Mouse (Mus musculus) hematopoietic stem cell, adult 5-6 weeks (primary cell): ENCODE measurements around the gene Cand1. TPM values are rescaled to one million over a fixed set of nuclear protein-coding genes. Genes with fewer than 3 reads are reported as not detected.

ENCODE experiments used
- ATAC-seq, 2 experiments: fragments of 125-278 bp in 1 of 2; replicated peaks in 1 of 2; 2 replicates each; pipeline ENCODE4 v1.8.0; 2016 to 2017; ENCODE audit warnings: inconsistent platforms in 2 of 2, mild to moderate bottlenecking in 2 of 2, moderate number of reproducible peaks in 2 of 2, low read depth in 1 of 2, moderate TSS enrichment in 1 of 2; ENCODE audit not compliant: low FRiP score in 2 of 2, poor library complexity in 2 of 2, severe bottlenecking in 2 of 2, insufficient read depth in 1 of 2, low TSS enrichment in 1 of 2
- total RNA-seq: library from RNA; stranded (forward); fragments of 172-1452, 232-1000 nt; gene quantifications from 2 replicates; pipeline ENCODE4 v1.2.3, GENCODE M21; 2017

The Cand1 gene
- total RNA-seq, 1 experiment from 2014 or later: 56.7 TPM

DNA sequence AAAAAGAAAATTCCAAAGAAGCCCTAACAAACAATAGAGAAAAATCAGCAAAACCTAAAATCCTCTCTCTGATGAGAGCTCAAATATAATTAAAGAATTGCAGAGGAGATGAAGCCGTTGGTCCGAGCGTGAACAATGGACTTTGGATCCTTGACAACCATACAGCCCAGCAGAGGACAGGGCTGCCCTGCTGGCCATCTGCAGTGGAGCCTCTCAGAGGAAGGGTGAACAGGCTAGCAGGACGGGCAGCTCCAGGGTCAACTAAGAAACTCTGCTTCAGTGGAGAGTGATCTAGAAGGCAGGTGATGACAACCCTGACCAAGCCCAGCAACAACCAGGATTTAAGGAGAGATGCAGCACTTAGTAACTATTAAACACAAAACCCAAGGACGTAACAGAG lies 18.2 kb downstream of the Cand1 start:
- ATAC-seq: no peak

GRCm38 (mm10) chr10:119219415-119219814 lies 20.4 kb downstream of the Cand1 start:
- ATAC-seq: no peak

GRCm38 (mm10) chr10:119218274-119219080 lies 21.4 kb downstream of the Cand1 start:
- ATAC-seq: no peak

DNA sequence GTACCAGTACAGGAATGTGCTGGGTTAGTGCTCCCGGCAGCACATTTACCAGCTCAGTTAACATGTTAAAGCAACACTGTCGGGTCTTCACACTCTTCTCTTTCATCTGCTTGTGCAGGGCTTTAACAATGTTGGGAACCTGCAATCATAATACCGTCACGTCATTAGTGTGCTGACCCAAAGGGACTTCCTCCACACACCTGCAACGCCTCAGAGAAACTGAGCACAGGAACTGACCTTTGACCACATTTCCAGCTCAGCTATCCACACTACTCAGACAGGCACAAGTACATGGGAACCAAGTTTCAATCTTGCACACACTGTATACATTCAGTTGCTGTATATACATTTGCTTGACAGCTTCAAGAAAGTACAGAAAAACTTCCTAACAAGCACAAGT lies 27.4 kb downstream of the Cand1 start:
- ATAC-seq: no peak

DNA sequence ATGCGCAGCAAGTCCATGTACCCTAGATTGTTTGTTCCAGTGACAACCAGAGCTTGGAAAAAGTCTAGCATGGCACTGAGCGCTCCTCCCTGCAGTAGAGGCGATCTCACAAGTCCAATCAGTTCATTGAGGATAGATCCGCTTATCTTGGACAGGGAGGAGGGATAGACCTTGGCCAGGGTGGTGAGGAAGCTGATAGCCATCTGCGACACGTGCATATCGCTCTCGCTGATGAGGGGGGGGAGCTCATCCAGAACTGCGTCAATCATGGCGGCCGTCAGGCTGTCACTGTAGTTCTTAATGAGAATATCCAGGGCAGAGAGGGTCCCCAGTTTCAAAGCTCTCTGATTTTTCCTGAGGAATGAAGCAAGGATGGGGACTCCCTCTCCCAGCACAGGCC lies 28.6 kb downstream of the Cand1 start:
- no peak for ATAC-seq

DNA sequence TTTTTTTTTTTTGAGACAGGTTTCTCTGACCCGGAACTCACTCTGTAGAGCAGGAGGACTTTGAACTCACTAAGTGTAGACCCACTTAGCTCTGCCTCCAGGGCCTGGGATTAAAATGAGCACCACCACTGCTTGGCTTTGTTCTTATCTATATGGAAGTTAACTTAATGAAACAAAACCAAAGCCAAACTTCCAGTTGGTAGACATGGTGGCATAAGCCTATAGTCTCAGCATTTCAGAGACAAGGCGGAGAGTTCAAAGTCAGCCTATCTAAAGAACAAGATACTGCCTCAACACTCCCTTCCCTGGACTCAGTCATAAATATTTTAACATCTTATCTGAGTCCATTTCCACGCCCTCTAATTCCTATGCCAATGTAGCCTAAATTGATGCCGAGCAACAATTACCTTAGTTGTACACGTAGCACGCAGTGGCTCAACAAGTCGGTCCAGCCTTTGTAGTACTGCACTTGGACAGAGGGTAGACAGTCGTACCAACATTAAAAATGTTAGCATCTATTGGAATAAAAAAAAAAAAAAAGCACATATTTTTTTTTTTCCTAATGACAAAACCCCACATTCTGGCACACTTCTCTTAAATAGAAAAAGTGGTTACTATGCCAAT lies 33.4 kb downstream of the Cand1 start:
- no peak for ATAC-seq

- ATAC-seq: no peak
Observed at GRCm38 (mm10) chr10:119205229-119205628, 34.6 kb downstream of the Cand1 start.

DNA sequence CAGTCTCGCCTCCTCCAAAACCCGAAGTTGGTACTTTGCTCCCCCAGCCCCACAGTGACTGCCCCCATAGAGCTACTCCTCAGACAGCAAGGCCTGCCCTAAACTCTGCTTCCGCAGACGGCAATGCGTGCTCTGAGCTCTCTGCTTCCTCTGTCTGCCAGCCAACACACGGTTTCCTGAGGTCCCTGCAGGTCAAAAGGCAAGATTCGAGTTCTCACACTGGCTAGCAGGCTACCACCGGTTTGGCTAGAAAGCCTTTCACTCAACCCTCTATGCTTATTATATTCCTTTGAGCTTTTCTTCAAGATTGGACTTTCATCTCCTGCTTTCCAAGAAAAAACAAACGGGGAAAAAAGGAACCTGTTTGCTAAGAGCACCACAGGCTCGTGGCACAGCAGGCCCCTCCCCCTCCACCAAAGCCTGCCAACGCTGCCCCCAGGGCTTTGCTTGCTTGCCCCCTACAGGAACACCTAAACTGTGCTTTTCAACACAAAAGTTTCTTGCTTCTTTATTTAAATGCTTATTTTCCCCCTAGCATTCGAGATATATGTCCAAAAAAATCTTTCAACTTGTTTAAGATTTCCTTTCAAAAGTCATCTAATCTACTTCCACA lies 35.4 kb downstream of the Cand1 start:
- peak; percentile 85 to 87 for ATAC-seq

GRCm38 (mm10) chr10:119199864-119200263 lies 40.0 kb downstream of the Cand1 start:
- no peak for ATAC-seq

GRCm38 (mm10) chr10:119198186-119198880 lies 41.5 kb downstream of the Cand1 start:
- no peak for ATAC-seq

GRCm38 (mm10) chr10:119197621-119198150 lies 42.2 kb downstream of the Cand1 start:
- no peak for ATAC-seq

- peak; percentile 36 to 49; a peak in 3 of 4 replicates for ATAC-seq
Observed at GRCm38 (mm10) chr10:119192598-119193372, 47.1 kb downstream of the Cand1 start.

DNA sequence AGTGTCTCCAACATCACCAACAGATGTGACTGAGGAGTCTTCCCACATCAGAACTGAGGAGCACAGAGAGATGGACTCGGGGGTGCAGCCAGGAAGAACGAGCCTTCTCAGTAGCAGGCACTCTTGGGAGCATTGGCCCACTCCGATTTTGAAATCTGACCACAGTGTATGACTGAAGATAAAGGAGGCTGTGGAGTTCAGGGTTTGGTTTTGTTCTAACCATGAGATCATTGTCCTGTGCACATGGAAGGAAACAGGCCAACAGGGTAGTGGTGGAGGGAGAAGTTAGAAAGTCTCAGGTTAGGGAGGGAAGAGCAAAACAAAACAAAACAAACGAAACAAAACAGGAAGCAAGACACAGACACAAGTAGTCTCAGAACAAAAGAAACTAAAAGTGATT lies 52.1 kb downstream of the Cand1 start:
- ATAC-seq: no peak

GRCm38 (mm10) chr10:119169656-119170055 lies 70.2 kb downstream of the Cand1 start:
- ATAC-seq: no peak

DNA sequence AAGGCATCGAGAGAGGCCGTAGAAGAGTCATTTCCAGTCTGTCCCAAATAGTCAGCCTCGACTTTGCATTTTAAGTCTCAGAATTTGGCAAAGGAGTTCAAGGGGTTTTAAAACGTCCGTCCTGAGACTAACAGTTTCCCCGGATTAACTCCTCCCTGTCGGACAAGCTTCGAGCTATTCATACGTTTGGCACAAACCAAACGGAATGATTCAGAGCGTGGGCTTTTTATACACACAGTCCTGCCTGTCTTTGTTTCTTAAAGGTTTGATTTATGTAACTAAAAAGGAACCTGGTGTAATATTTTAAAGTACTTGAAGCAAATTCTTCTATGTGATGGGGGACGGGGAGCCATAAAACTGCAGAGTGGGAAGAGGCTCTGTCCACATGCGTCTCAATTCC lies 70.6 kb downstream of the Cand1 start:
- ATAC-seq: no peak

DNA sequence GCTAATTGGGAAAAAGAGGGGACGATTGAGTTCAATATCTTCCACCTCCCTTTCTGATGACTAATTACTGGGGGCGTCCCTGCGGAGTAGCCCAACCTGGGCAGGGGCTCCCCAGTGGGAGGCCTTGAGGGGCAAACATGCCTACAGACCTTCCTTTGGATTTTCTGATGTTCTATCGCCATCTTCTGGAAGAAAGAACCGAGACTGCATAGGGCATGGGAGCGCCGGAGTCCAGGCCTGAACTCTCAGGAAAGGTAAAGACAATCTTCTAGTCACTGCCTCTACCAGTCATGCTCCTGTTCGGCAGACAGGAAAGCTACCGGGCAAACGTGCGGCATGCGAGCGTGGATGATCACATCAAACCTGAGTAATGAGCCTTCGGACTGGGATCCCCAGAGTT lies 71.1 kb downstream of the Cand1 start:
- ATAC-seq: no peak

DNA sequence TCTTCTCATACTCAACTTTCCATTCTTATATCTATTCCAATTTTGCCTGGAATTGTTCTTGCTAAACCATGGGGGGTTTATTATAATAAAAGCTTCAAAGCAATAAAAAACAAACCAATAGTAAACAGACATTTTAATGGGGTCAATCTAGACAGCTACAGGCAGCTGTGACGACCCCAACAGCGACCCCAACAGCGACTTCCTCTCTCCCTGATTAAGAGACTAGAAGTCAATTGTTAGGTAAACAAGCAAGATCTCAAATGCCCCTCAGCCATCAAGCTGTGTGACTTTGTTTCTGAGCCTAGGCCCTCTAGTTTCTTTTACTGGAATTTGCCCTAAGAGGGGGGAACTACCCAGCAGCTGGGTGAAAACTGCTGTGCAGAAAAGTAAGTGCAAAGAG lies 72.0 kb downstream of the Cand1 start:
- no peak for ATAC-seq
